Mouse (Mus musculus): Measurements from ENCODE around the gene Neu3. TPM values are rescaled to one million over a fixed set of nuclear protein-coding genes. Genes with fewer than 3 reads are reported as not detected.

Neu3 gene
- polyA plus RNA-seq, 1 experiment from 2014 or later = 15.3 TPM

DNA sequence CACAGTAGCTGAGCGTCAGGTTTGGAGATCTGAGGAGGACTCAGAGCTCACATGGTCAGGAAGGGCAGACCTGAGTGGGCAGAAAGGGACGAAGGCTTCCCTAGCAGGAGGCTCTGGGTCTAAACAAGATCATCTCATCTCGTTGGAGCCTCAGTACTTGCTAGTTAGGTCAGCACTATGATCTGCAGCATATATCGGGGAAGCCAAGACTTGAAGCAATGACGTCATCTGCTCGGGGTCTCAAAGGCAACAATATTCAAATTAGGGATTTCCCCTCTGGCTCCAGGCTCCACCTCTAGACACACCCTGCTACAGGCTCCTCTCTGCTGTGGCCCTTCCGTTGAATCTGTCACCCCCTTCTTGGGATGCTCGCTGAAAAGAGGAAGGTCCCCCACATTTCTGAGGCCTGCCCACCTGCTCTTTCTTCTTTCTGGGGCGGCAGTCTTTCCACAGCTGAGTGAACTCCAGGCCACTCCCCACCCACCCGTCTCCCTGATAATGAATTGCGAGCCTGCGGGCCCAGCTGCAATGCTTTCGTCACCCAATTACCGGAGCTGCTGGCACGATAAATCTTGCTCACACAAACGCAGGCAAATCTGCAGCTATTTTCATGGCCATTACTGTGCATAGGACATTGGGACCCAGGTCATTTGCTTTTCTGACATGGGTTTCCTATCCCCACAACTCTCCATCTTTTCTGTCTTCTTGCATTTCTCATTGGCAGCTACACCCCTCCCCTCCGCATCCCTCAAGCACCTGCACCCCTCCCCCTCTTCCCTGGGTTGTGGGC is 32.8 kb downstream of the Neu3 start:
- peak; percentile 83 for DNase-seq (ENCODE audit: low spot score)

GRCm38 (mm10) chr7:99794096-99794495 is 34.1 kb downstream of the Neu3 start:
- peak; percentile 17 for DNase-seq (ENCODE audit: low spot score)

DNA sequence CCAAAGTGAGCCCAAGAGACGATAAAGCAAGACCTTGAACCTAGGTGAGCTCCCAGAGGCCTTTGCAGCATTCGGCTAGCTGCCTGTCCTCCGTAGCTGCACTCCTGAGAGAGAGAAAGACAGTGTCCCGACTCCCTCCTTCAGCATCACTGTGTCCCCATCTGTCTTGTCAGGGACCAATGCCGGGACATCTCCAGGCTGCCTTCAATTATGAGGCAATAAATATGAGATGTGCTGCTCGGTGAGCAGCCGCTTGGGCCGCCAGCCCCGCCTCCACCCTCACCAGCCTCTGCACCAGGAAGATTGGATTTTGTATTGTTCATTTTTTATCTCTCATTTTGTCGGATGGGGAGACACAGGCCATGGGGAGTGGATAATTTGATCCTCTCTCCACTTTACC is 37.4 kb downstream of the Neu3 start:
- DNase-seq (ENCODE audit: low spot score) = no peak

DNA sequence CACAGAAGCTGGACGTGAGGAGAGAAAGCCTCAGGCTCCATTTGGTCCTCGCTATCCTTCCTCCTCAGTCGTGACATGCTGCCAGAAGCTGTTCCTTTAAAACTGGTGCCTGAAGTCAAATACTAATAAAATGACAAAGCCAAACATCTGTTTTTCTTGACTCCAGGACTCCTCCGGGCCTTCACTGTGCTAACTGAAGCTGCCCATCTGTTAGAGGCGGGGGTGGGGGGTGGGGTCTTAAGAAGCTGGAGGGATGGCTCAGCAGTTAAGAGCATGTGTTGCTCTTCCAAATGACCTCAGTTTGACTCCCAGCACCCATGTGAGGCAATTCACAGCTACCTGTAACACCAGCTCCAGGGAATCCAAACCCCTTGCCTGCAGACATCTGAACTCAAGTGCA is 39.7 kb downstream of the Neu3 start:
- no peak for DNase-seq (ENCODE audit: low spot score)

GRCm38 (mm10) chr7:99787935-99788334 is 40.3 kb downstream of the Neu3 start:
- DNase-seq (ENCODE audit: low spot score) = no peak

- no peak for DNase-seq (ENCODE audit: low spot score)
Observed at GRCm38 (mm10) chr7:99786774-99787173, 41.4 kb downstream of the Neu3 start.

DNA sequence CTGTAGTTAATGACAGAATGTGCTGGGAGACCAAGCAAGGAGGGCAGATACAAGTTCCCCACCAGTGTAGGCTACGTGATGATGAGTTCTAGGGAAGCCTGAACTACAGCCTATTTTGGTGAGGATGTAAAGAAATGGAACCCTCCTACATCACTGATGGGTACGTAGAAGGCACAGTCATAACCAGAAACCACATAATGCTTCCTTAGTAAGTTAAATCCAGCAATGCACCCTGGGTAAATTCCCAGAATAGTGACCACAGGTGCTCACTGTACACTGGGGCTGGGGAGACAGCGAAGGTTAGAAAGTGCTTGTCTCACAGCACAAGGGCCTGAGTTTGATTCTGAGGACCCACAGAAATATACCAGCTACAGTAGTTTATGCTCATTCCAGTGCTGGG is 42.7 kb downstream of the Neu3 start:
- DNase-seq (ENCODE audit: low spot score) = no peak

DNA sequence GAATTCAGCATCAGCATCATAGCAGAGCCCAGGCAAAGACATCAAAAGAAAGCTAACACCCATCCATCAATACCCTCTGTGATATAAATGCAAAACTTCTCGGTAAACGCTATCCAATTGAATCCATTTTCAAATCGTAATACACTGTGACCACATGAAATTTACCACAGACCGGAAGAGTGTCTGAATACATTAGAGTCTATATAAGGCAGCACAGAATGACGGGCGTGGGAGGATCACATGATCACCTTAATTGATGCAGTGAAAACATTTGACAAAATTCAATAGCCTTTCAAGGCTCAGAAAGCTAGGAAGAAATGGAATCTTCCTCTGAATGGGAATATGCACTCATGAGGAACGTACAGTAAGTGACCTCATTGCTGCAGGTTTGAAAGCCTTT is 44.8 kb downstream of the Neu3 start:
- no peak for DNase-seq (ENCODE audit: low spot score)

DNA sequence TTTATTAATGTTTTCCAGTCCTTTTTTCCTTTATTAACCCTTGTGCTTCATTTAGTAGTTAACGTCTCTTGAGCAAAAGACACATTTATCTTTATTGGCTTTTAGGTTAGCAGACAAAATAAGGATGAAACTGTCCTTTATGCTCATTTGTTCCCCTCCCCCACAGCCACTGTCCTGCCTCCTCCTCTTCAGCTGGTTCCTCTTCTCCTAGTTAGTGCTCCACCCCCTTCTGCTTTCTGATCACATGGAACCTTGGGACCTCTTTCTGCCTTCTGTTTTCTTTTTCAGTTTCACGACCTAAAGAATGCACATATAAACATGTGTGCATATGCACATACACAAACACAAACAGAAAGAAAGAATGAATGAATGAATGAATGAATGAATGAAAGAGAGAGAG is 46.3 kb downstream of the Neu3 start:
- no peak for DNase-seq (ENCODE audit: low spot score)

DNA sequence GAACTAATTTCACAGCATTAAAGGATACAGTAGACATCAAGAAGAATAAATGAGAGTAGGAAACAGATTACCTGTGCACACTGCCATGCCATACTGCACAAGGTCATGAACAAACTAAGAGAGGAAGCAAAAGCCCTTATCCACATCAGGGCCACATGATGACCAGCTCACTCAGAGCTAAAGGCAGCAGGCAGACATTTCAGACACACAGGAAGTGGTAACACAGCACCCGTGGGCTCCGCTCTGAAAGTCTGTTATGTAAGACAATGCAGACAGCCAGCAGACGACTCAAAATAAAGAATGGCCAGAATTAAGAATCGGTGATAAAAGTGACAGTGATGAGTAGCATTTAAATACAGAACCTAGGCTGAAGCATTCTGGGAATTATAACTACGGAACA is 46.8 kb downstream of the Neu3 start:
- DNase-seq (ENCODE audit: low spot score) = peak; percentile 49

- no peak for DNase-seq (ENCODE audit: low spot score)
Observed at GRCm38 (mm10) chr7:99763207-99763606, 65.0 kb downstream of the Neu3 start, which contains the start of gene Olfr521. Olfr521 (plus strand) TSS chr7:99763507.

Other genes starting within 250 kb of the Neu3 start
- gene Tpbgl, start 201.3 kb downstream of the Neu3 start, polyA plus RNA-seq (2015; fragmentation: Nextera tagmentation; extraction: Ambion mirVana) = 1.4 and 1.6 TPM in 2 replicates
- gene Slco2b1, start 117.1 kb downstream of the Neu3 start, polyA plus RNA-seq (2015; fragmentation: Nextera tagmentation; extraction: Ambion mirVana) = 11.3 and 13.9 TPM in 2 replicates
- gene Olfr520, start 98.1 kb downstream of the Neu3 start, polyA plus RNA-seq (2015; fragmentation: Nextera tagmentation; extraction: Ambion mirVana) = not detected in 2 replicates
- gene Olfr521, start 64.9 kb downstream of the Neu3 start, polyA plus RNA-seq (2015; fragmentation: Nextera tagmentation; extraction: Ambion mirVana) = not detected in 2 replicates
- 9.4 and 13.8 TPM in 2 replicates for gene Xrra1, start 30.7 kb upstream of the Neu3 start, polyA plus RNA-seq (2015; fragmentation: Nextera tagmentation; extraction: Ambion mirVana)
- gene Spcs2, start 35.0 kb upstream of the Neu3 start, polyA plus RNA-seq (2015; fragmentation: Nextera tagmentation; extraction: Ambion mirVana) = 491 and 521 TPM in 2 replicates
- gene Rnf169, start 152.0 kb upstream of the Neu3 start, polyA plus RNA-seq (2015; fragmentation: Nextera tagmentation; extraction: Ambion mirVana) = 5.0 and 7.0 TPM in 2 replicates
- gene Chrdl2, start 177.8 kb upstream of the Neu3 start, polyA plus RNA-seq (2015; fragmentation: Nextera tagmentation; extraction: Ambion mirVana) = 0.08 TPM in 1 of 2 replicates, not detected in the other